Mouse (Mus musculus): ENCODE measurements around the gene Ypel5. TPM values are rescaled to one million over a fixed set of nuclear protein-coding genes. Genes with fewer than 3 reads are reported as not detected.

The Ypel5 gene
- polyA plus RNA-seq, 1 experiment from 2014 or later: 103 TPM

DNA sequence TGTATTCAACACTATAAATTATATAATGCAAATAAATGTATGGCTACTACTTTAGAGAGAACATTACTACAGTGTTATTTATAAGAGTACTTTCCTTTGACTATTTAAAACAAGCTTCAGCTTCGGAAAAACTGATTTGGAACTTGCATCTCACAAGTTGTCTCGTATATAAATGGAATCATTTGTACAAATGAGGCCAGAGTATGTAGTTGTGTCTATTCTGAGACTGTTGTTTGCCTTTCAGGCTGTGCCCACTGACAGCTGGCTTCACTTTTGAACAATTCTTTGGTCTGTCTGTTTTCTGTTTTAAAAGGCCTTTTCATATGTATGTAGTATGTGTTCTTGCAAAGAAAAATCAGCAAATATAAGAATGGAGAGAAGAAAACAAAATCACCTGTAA, 16.5 kb upstream of the Ypel5 start:
- Histone ChIP-seq H3K4me2 (no peak overlapping the region), H3K4me1 (no peaks in the 10 kb centered on the region), H3K9ac (replicated peaks) (no peak overlapping the region), H3K9me3 (replicated peaks) (no peaks in the 10 kb centered on the region), H3K27ac (replicated peaks) (no peak overlapping the region), H3K27me3 (replicated peaks) (no peaks in the 10 kb centered on the region), H3K4me3 (replicated peaks) (no peak overlapping the region), H3K36me3 (no peaks in the 10 kb centered on the region)
- 79% methylated on average over 2 of the region's 2 CpGs for WGBS
- ATAC-seq (ENCODE audit: low FRiP score): no peak

DNA sequence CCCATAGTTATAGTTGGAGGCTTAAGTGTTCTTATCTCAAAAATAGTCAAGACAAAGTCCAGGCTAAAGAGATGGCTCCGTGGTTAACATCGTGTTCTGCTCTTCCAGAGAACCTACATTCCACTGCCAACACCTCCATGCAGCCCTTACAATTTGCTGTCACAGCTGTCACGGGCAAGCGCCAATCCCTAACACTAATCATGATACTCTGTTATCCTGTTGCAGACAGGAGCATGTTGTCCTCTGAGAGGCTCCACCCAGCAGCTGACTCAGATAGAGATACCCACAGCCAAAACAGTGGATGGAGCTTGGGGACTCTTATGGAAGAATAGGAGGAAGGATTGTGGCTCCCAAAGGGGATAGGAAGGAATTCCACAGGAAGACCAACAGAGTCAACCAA, 15.8 kb upstream of the Ypel5 start:
- no peak overlapping the region for H3K4me3 ChIP-seq (replicated peaks)
- no peak overlapping the region for H3K27ac ChIP-seq (replicated peaks)
- H3K9ac ChIP-seq (replicated peaks): no peak overlapping the region
- H3K36me3 ChIP-seq: no peaks in the 10 kb centered on the region
- no peak overlapping the region for H3K4me2 ChIP-seq
- H3K9me3 ChIP-seq (replicated peaks): no peaks in the 10 kb centered on the region
- no peaks in the 10 kb centered on the region for H3K27me3 ChIP-seq (replicated peaks)
- WGBS: 75% methylated on average over 4 of the region's 4 CpGs
- no peaks in the 10 kb centered on the region for H3K4me1 ChIP-seq
- ATAC-seq (ENCODE audit: low FRiP score): no peak

DNA sequence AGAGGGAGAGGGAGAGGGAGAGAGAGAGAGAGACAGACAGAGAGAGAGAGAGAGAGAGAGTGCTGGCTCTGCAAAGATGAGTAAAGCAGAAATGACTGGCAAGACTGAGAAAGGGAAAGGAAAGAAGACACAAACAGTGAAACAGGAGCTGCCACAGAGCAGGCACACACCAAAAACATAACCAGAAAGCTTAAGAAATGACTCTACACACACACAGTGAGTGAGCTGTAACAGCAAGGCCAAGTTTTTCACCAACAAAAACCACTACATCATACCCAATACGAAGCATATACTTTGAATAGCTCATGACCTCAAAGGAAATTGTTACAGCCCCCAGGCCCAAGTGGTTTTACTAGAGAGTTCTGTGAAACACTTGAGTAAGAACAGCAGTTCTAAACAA, 14.3 kb upstream of the Ypel5 start:
- Histone ChIP-seq H3K27me3 (replicated peaks) (no peaks in the 10 kb centered on the region), H3K9me3 (replicated peaks) (no peaks in the 10 kb centered on the region), H3K27ac (replicated peaks) (no peak overlapping the region), H3K36me3 (no peaks in the 10 kb centered on the region), H3K4me2 (no peak overlapping the region), H3K9ac (replicated peaks) (no peak overlapping the region), H3K4me3 (replicated peaks) (no peak overlapping the region), H3K4me1 (no peaks in the 10 kb centered on the region)
- no peak for ATAC-seq (ENCODE audit: low FRiP score)
- WGBS: 64% methylated on average over 1 of the region's 1 CpGs

DNA sequence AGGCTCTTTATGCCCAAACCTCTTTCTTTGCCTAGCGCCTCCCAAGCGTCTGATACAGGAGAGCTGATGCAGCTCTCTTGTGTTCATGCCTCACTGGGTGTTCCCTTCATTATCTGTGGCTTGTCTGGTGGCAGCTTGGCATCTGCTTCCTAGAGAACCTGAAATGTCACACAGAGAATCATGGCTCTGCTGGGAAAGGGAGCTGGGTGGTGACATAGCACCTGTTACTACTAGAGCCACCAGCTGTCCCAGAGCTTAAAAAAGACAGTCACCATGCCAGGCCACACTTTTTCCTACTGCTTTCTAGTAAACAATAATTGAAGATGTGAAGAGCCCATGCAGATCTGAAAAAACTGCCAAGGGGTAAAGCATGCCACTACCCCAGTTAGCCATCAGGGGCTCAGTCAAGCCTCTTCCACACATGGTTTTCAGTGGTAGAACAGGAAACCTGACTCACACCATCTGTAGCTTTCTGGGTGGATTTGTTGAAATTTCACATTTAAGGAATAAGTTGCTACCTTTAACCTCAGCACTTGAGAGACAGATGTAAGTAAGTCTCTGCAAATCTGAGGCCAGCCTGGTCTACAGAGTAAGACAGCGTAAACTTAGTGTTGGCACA, 9.2 kb upstream of the Ypel5 start:
- H3K27me3 ChIP-seq (replicated peaks): no peaks in the 10 kb centered on the region
- ATAC-seq (ENCODE audit: low FRiP score): no peak
- 93% methylated on average over 3 of the region's 3 CpGs for WGBS
- H3K4me2 ChIP-seq: no peak overlapping the region
- H3K36me3 ChIP-seq: no peaks in the 10 kb centered on the region
- H3K9me3 ChIP-seq (replicated peaks): no peaks in the 10 kb centered on the region
- H3K4me1 ChIP-seq: no peaks in the 10 kb centered on the region
- H3K4me3 ChIP-seq (replicated peaks): no peak overlapping the region
- H3K9ac ChIP-seq (replicated peaks): no peak overlapping the region
- H3K27ac ChIP-seq (replicated peaks): no peak overlapping the region

DNA sequence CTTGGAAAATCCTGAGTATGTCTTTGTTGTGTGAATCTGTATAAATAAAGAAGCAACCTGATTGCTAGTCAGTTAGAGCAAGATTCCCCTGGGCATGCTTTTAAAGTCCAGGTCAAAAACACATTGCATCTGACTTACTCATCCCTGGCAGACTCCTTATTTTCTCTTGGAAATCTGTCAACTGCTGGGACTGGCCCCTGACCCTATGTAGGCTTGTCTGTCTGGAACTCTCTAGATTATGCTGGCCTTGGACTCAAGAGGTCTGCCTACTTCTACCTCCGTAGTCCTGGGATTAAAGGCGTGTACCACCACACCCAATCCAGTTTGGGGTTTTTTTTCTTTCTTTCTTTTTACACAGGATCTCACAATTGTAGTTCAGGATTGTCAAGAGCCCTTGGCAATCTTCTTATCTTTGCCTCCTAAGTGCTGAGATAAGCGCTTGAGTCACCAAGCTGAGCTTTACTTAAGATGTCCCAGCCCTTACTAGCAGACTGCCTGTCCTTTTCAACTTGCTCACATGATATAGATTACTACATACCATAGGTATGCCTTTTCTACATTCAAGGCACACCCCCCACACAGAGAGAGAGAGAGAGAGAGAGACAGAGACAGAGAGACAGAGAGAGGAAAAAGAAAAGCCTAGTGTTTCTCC, 8.1 kb upstream of the Ypel5 start:
- H3K4me2 ChIP-seq: no peak overlapping the region
- no peak overlapping the region for H3K27ac ChIP-seq (replicated peaks)
- H3K27me3 ChIP-seq (replicated peaks): no peaks in the 10 kb centered on the region
- no peaks in the 10 kb centered on the region for H3K9me3 ChIP-seq (replicated peaks)
- no peak overlapping the region for H3K9ac ChIP-seq (replicated peaks)
- H3K4me1 ChIP-seq: no peaks in the 10 kb centered on the region
- 85% methylated on average over 3 of the region's 3 CpGs for WGBS
- H3K36me3 ChIP-seq: no peaks in the 10 kb centered on the region
- H3K4me3 ChIP-seq (replicated peaks): no peak overlapping the region
- ATAC-seq (ENCODE audit: low FRiP score): no peak

GRCm38 (mm10) chr17:72828687-72829086, 7.6 kb upstream of the Ypel5 start:
- H3K36me3 ChIP-seq: no peaks in the 10 kb centered on the region
- H3K27me3 ChIP-seq (replicated peaks): no peaks in the 10 kb centered on the region
- H3K9ac ChIP-seq (replicated peaks): no peak overlapping the region
- no peak for ATAC-seq (ENCODE audit: low FRiP score)
- no peak overlapping the region for H3K4me2 ChIP-seq
- H3K9me3 ChIP-seq (replicated peaks): no peaks in the 10 kb centered on the region
- H3K27ac ChIP-seq (replicated peaks): no peak overlapping the region
- 78% methylated on average over 8 of the region's 8 CpGs for WGBS
- no peaks in the 10 kb centered on the region for H3K4me1 ChIP-seq
- H3K4me3 ChIP-seq (replicated peaks): no peak overlapping the region

DNA sequence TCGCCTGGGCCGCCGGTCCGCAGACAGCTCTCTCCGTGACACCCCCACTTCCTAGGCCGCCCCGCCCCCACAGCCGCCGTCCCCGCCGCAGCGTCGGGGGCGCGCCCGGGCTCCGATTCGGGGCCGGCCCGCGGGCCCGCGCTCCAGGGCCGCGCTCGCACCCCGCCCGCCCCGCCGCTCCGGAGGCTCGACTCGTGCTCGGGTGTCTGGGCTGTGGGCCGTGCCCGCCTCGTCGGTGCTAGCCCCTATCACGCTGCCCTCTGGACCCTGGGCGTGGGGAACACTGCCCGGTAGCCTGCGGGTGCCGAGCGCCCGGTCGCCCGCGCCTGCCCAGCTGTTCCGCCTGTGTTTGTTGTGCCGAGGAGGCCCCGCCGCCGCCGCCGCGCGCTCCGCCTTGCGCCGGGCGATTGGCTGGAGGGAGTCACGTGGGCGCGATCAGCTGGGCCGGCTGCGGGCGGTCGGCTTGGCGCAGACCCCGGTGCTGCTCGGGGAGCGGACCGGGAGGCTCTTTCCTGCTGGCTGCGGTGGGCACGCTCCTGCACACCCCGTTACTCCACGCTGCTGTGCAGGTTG, 973 bp downstream of the Ypel5 start:
- Histone ChIP-seq H3K36me3 (no peaks in the 10 kb centered on the region), H3K9ac (replicated peaks) (peak overlapping the region; percentile 73)
- peak; percentile 71 for ATAC-seq (ENCODE audit: low FRiP score)

DNA sequence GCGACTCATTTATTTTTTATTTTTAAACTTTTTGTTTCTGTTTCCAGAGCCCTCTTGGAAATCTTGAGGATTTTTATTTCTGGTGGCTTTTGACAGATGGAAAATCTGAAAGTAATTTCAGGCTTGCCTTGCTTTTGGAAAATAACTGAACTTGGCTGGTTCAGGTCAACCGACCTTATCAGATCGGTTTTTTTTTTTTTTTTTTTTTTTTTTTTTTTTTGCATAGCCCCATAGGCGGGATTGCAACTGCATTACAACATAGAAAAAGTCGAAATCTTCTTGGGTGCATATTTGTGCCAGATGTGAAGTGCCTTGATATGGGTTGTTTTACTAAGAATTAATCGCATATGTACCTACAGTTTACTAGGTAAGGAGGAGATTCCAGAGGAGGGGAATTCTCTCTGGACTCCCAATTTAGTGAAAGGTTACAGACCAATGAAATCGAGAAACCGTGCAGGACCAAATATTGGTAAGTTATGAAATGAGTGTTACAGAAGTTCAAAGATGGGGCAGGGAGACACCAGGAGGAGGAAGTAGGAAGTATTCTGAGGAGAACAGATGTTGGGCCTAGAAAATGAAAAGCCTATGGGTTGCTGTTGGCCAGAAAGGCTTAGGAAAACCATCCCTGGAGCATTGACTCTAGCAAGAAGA, 1.7 kb downstream of the Ypel5 start:
- Histone ChIP-seq H3K27ac (replicated peaks) (peak overlapping the region; percentile 95), H3K4me2 (peak overlapping the region; percentile 63), H3K27me3 (replicated peaks) (no peaks in the 10 kb centered on the region), H3K9me3 (replicated peaks) (no peaks in the 10 kb centered on the region), H3K4me1 (peaks cover 25% of the 10 kb centered on the region), H3K9ac (replicated peaks) (peak overlapping the region; percentile 73), H3K4me3 (replicated peaks) (peak overlapping the region; percentile 59), H3K36me3 (no peaks in the 10 kb centered on the region)
- 22% methylated on average over 8 of the region's 8 CpGs for WGBS
- ATAC-seq (ENCODE audit: low FRiP score): no peak

More for the DNA sequence above, 973 bp downstream of the Ypel5 start:
- peaks cover 25% of the 10 kb centered on the region for H3K4me1 ChIP-seq
- H3K27ac ChIP-seq (replicated peaks): peak overlapping the region; percentile 95
- peak overlapping the region; percentile 59 for H3K4me3 ChIP-seq (replicated peaks)
- WGBS: under 1% methylated on average over 64 of the region's 77 CpGs
- no peaks in the 10 kb centered on the region for H3K9me3 ChIP-seq (replicated peaks)
- no peaks in the 10 kb centered on the region for H3K27me3 ChIP-seq (replicated peaks)
- H3K4me2 ChIP-seq: peak overlapping the region; percentile 63

- H3K9me3 ChIP-seq (replicated peaks): no peaks in the 10 kb centered on the region
- no peak overlapping the region for H3K4me3 ChIP-seq (replicated peaks)
- WGBS: 88% methylated on average over 2 of the region's 2 CpGs
- H3K4me1 ChIP-seq: peaks cover 25% of the 10 kb centered on the region
- no peaks in the 10 kb centered on the region for H3K36me3 ChIP-seq
- H3K4me2 ChIP-seq: no peak overlapping the region
- no peak overlapping the region for H3K27ac ChIP-seq (replicated peaks)
- no peak for ATAC-seq (ENCODE audit: low FRiP score)
- H3K9ac ChIP-seq (replicated peaks): no peak overlapping the region
- no peaks in the 10 kb centered on the region for H3K27me3 ChIP-seq (replicated peaks)
Observed at GRCm38 (mm10) chr17:72839000-72839399, 2.7 kb downstream of the Ypel5 start.

- 95% methylated on average over 6 of the region's 6 CpGs for WGBS
Observed at GRCm38 (mm10) chr17:72844393-72844792, 8.1 kb downstream of the Ypel5 start.

DNA sequence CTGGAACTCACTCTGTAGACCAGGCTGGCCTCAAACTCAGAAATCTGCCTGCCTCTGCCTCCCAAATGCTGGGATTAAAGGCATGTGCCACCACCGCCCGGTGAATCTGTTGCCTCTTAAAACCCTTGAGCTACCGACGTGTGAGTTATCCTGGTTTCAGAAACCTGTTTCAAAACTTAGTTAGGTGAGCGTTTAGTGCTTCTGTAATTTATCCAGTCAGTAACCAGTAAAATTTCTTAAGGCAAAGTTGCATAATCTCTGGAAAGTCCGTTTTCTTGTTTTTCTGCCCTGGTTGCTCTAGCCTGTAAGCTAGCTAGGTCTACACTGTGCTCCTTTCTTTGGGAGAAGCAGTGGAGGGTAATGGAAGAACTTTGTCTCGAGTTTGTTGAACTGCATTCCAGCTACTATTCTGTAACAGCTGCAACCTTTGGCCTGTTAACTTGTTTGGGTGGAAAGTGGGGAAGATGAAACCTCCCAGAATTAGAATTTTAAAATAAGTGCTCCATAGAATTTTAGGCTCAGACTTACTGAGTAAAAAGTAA, 8.8 kb downstream of the Ypel5 start:
- H3K36me3 ChIP-seq: peaks cover 23% of the 10 kb centered on the region
- no peak overlapping the region for H3K9ac ChIP-seq (replicated peaks)
- H3K4me3 ChIP-seq (replicated peaks): no peak overlapping the region
- H3K4me1 ChIP-seq: peaks cover 2% of the 10 kb centered on the region; the same call in 1 of the 2 replicates
- H3K9me3 ChIP-seq (replicated peaks): no peaks in the 10 kb centered on the region
- no peak overlapping the region for H3K27ac ChIP-seq (replicated peaks)
- no peak overlapping the region for H3K4me2 ChIP-seq
- WGBS: 91% methylated on average over 7 of the region's 7 CpGs
- no peaks in the 10 kb centered on the region for H3K27me3 ChIP-seq (replicated peaks)
- ATAC-seq (ENCODE audit: low FRiP score): no peak

More at GRCm38 (mm10) chr17:72844393-72844792, 8.1 kb downstream of the Ypel5 start:
- Histone ChIP-seq H3K4me1 (peaks cover 6% of the 10 kb centered on the region), H3K27me3 (replicated peaks) (no peaks in the 10 kb centered on the region), H3K4me3 (replicated peaks) (no peak overlapping the region), H3K4me2 (no peak overlapping the region), H3K27ac (replicated peaks) (no peak overlapping the region), H3K36me3 (peaks cover 23% of the 10 kb centered on the region), H3K9me3 (replicated peaks) (no peaks in the 10 kb centered on the region), H3K9ac (replicated peaks) (no peak overlapping the region)
- no peak for ATAC-seq (ENCODE audit: low FRiP score)

Data from neural tube, embryonic 15.5 days (tissue).